8 mouse cellular contexts compared by ENCODE assay signal in the genomic region with DNA sequence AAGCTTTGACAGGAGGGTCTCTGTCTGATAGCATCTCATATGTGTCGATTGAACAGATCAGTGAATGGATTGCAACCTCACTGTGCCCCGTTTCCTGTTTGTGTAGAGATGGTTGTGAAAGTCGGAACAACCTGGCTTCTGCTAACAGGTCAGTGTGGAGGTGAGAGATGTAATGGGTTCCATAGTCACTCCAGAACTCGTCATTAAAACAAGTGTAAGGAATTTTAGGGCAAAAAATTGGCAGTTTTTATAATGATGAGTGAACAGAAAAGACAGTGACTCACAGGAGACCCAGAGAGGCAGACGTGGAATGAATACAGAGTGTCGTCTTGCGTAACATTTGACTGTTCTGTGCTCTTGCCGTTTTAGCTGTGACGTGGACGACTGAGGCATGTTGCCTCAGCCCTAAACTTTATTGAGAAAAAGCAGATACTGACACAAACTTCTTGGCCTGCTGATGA. TPM values are rescaled to one million over a fixed set of nuclear protein-coding genes. Genes with fewer than 3 reads are reported as not detected.
DNase-seq lines count a peak whose midpoint lies in the region; ATAC-seq and TF ChIP-seq lines count a peak whose summit lies in the region.

No protein-coding gene starts in this region.

- H3K9ac ChIP-seq in forebrain, embryonic 12.5 days = no peak overlapping the region; the same call in 1 of the 2 replicates
- H3K9ac ChIP-seq in limb, embryonic 13.5 days = no peak overlapping the region
- peak overlapping the region; percentile 43 for H3K9ac ChIP-seq in midbrain, embryonic 16.5 days (ENCODE audit: low read depth, low read length)

- H3K4me3 ChIP-seq in left cerebral cortex, adult 2 months = peak overlapping the region; percentile 81
- H3K4me3 ChIP-seq in forebrain, embryonic 12.5 days (replicated peaks) = peak overlapping the region; percentile 13; the same call in 1 of the 2 replicates
- no peak overlapping the region for H3K4me3 ChIP-seq in limb, embryonic 13.5 days
- peak overlapping the region; percentile 95 for H3K4me3 ChIP-seq in midbrain, embryonic 16.5 days (ENCODE audit: low read depth, low read length)

- 71% methylated on average over 10 of the region's 10 CpGs for WGBS in forebrain, embryonic 12.5 days
- 58% methylated on average over 10 of the region's 10 CpGs for WGBS in limb, embryonic 13.5 days
- WGBS in midbrain, embryonic 16.5 days = 69% methylated on average over 10 of the region's 10 CpGs

- no peaks in the 10 kb centered on the region for H3K36me3 ChIP-seq in forebrain, embryonic 12.5 days (replicated peaks)
- H3K36me3 ChIP-seq in limb, embryonic 13.5 days = peaks cover 4% of the 10 kb centered on the region; the same call in 1 of the 2 replicates
- no peaks in the 10 kb centered on the region for H3K36me3 ChIP-seq in midbrain, embryonic 16.5 days (ENCODE audit: control insufficient read depth, insufficient read depth, low read length)

- peaks cover 27% of the 10 kb centered on the region for H3K4me1 ChIP-seq in forebrain, embryonic 12.5 days
- peaks cover 15% of the 10 kb centered on the region for H3K4me1 ChIP-seq in limb, embryonic 13.5 days
- H3K4me1 ChIP-seq in midbrain, embryonic 16.5 days (ENCODE audit: control insufficient read depth, insufficient read depth, low read length) = peaks cover 23% of the 10 kb centered on the region

- ATAC-seq in forebrain, embryonic 12.5 days (ENCODE audit: low FRiP score) = no peak
- ATAC-seq in limb, embryonic 13.5 days (ENCODE audit: low FRiP score, low read depth) = no peak
- no peak for ATAC-seq in midbrain, embryonic 16.5 days

- no peak overlapping the region; the same call in 1 of the 2 replicates for H3K27ac ChIP-seq in left cerebral cortex, adult 2 months
- H3K27ac ChIP-seq in forebrain, embryonic 12.5 days = no peak overlapping the region
- no peak overlapping the region for H3K27ac ChIP-seq in limb, embryonic 13.5 days
- no peak overlapping the region for H3K27ac ChIP-seq in midbrain, embryonic 16.5 days (ENCODE audit: low read length)

- no peaks in the 10 kb centered on the region for H3K9me3 ChIP-seq in forebrain, embryonic 12.5 days
- no peaks in the 10 kb centered on the region for H3K9me3 ChIP-seq in limb, embryonic 13.5 days
- H3K9me3 ChIP-seq in midbrain, embryonic 16.5 days (replicated peaks; ENCODE audit: control insufficient read depth, low read length, poor library complexity, severe bottlenecking) = no peaks in the 10 kb centered on the region

- no peak for TF ChIP-seq CTCF in left cerebral cortex, adult 2 months (IDR thresholded peaks at IDR 0.05)

- intact Hi-C loops in left cerebral cortex, adult 2 months (cut with DNase I) = loop anchor here (1.0 to 2.0 kb wide), 3 partner anchors 35 to 115 kb away; a partner anchor contains a TSS
- intact Hi-C loops in left cerebral cortex, postnatal 10 days (cut with DNase I) = loop anchor here (5.0 kb wide), 1 partner anchor 58 kb away; no protein-coding TSS in a partner anchor

- peak overlapping the region; percentile 64 for H3K4me2 ChIP-seq in forebrain, embryonic 12.5 days
- peak overlapping the region; percentile 40 for H3K4me2 ChIP-seq in limb, embryonic 13.5 days (replicated peaks)
- H3K4me2 ChIP-seq in midbrain, embryonic 16.5 days (ENCODE audit: low read length) = peak overlapping the region; percentile 74

- peak in 1 of 2 experiments; percentile 34 for DNase-seq in left cerebral cortex, adult 2 months (ENCODE audit: extremely low spot score in 1 of 2, low spot score in 2 of 2)
- DNase-seq in left cerebral cortex, postnatal 10 days (ENCODE audit: extremely low spot score in 1 of 2, low spot score in 2 of 2) = no peak
- peak; percentile 58 for DNase-seq in adrenal gland, adult 8-10 months
- no peak for DNase-seq in urinary bladder, postnatal 10 days (ENCODE audit: low spot score)
- no peak for DNase-seq in cerebellum, adult 11 months

- H3K27me3 ChIP-seq in forebrain, embryonic 12.5 days = no peaks in the 10 kb centered on the region
- no peaks in the 10 kb centered on the region for H3K27me3 ChIP-seq in limb, embryonic 13.5 days
- H3K27me3 ChIP-seq in midbrain, embryonic 16.5 days (ENCODE audit: control insufficient read depth, insufficient read depth, low read depth, low read length) = no peaks in the 10 kb centered on the region

RNA-seq across cellular contexts. Expression of a gene that starts 1.6 kb away (rescaled TPM):
- 10 to 100 TPM; 34.5 to 36.6 TPM for total RNA-seq in left cerebral cortex, adult 2 months (2021)
- 10 to 100 TPM; 27.4 to 29.6 TPM for total RNA-seq in left cerebral cortex, postnatal 10 days (2021)
- total RNA-seq in adrenal gland, adult 8-10 months (2022) = 10 to 100 TPM; 62.3 to 72.3 (median 68.1) TPM
- 30.3 and 34.5 TPM in 2 replicates for polyA plus RNA-seq in forebrain, embryonic 12.5 days (2016; fragmentation: Nextera tagmentation; extraction: Ambion mirVana)
- 30.1 and 31.5 TPM in 2 replicates for polyA plus RNA-seq in limb, embryonic 13.5 days (2015; fragmentation: Nextera tagmentation; extraction: Ambion mirVana)
- 68.8 and 73.2 TPM in 2 replicates for polyA plus RNA-seq in midbrain, embryonic 16.5 days (2015; fragmentation: Nextera tagmentation; extraction: Ambion mirVana)

RNA-seq across cellular contexts. Expression of a gene that starts 19.4 kb away (rescaled TPM):
- 10 to 100 TPM; 32.7 to 40.2 TPM for total RNA-seq in left cerebral cortex, adult 2 months (2021)
- 10 to 100 TPM; 22.2 to 28.3 TPM for total RNA-seq in left cerebral cortex, postnatal 10 days (2021)
- total RNA-seq in adrenal gland, adult 8-10 months (2022) = 10 to 100 TPM; 35.2 to 44.8 (median 41.3) TPM
- 53.3 and 53.6 TPM in 2 replicates for polyA plus RNA-seq in forebrain, embryonic 12.5 days (2016; fragmentation: Nextera tagmentation; extraction: Ambion mirVana)
- polyA plus RNA-seq in limb, embryonic 13.5 days (2015; fragmentation: Nextera tagmentation; extraction: Ambion mirVana) = 53.7 and 55.8 TPM in 2 replicates
- polyA plus RNA-seq in midbrain, embryonic 16.5 days (2015; fragmentation: Nextera tagmentation; extraction: Ambion mirVana) = 42.8 and 46.7 TPM in 2 replicates
